Mouse (Mus musculus): ENCODE data around the gene Gdpgp1.

DNA sequence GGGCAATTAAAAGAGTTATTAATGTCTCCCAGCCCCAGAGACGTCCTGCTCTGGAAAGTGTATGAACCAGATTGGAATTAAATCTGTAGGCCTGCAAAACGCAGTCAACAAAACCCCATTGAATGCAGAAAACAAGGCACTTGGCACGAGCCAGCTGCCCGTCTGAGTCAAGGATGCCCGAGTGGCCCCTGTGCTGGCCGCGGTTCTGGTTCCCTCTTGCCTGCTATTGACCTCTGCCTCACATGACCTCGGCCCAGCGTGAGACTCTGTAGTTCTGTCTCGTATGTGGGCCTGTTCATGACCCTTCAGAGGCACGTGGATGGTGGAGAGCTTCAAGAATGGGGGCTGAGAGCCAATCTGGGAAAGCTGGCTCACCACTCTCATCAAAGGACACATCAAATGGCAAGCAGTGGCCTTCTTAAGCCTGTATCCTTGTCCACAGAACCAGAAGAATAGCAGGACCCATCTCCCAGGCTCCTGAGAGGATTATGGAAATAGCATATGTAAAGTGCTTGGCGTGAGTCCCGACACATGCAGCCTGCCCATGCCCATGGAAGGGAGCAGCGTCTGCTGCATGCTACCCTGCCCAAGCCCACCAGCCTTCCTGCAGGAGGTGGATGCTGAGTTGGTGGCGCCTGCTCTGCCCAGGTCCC is 30.7 kb upstream of the Gdpgp1 start:
- TF ChIP-seq GATA1 (IDR thresholded peaks at IDR 0.05; ENCODE audit: borderline replicate concordance, low read length): no peak
- TF ChIP-seq FLI1 (IDR thresholded peaks at IDR 0.05; ENCODE audit: low read length): no peak
